Mouse (Mus musculus) MEL (cell line): Measurements from ENCODE around the gene Grin2d. TPM values are rescaled to one million over a fixed set of nuclear protein-coding genes. Genes with fewer than 3 reads are reported as not detected.

Experiments used
- DNase-seq: peaks from one replicate; pipeline ENCODE4 v3.0.0; 2011; ENCODE audit warnings: low read depth, low spot score
- H3K27ac ChIP-seq: 2 replicates; pipeline ENCODE4 v1.5.1; 2012; ENCODE audit warnings: low read depth, mild to moderate bottlenecking, control low read depth, low read length, moderate library complexity; ENCODE audit not compliant: control insufficient read depth
- H3K27me3 ChIP-seq, 2 experiments: fragments of 150-350 bp in 1 of 2; sonication (generic) in 1 of 2; 2 replicates each; pipeline ENCODE4 v1.6.1; 2012; ENCODE audit warnings: low read length in 2 of 2, mild to moderate bottlenecking in 2 of 2, improper control_type of control experiment in 1 of 2, moderate library complexity in 1 of 2; ENCODE audit not compliant: insufficient read depth in 2 of 2, control insufficient read depth in 1 of 2
- H3K36me3 ChIP-seq, 2 experiments: 2 replicates each; pipeline ENCODE4 v1.6.1; 2012 to 2014; ENCODE audit warnings: low read length in 2 of 2, improper control_type of control experiment in 1 of 2, inconsistent platforms in 1 of 2, mild to moderate bottlenecking in 1 of 2; ENCODE audit not compliant: insufficient read depth in 2 of 2, control insufficient read depth in 1 of 2
- H3K4me1 ChIP-seq, 2 experiments: fragments of 150-350 bp in 1 of 2; sonication (generic) in 1 of 2; 2 replicates each; pipeline ENCODE4 v1.6.1; 2012; ENCODE audit warnings: low read length in 2 of 2, improper control_type of control experiment in 1 of 2, mild to moderate bottlenecking in 1 of 2; ENCODE audit not compliant: insufficient read depth in 2 of 2, control insufficient read depth in 1 of 2
- H3K4me3 ChIP-seq, 2 experiments: fragments of 150-350 bp in 1 of 2; sonication (generic) in 1 of 2; 2 replicates each; pipeline ENCODE4 v1.5.1; 2012; ENCODE audit warnings: low read depth in 2 of 2, low read length in 2 of 2, mild to moderate bottlenecking in 2 of 2, moderate library complexity in 2 of 2, control low read depth in 1 of 2, improper control_type of control experiment in 1 of 2; ENCODE audit not compliant: control insufficient read depth in 1 of 2, insufficient read depth in 1 of 2
- H3K79me2 ChIP-seq: 2 replicates; pipeline ENCODE4 v1.6.1; 2012; ENCODE audit warnings: mild to moderate bottlenecking, low read length, moderate library complexity; ENCODE audit not compliant: control insufficient read depth, poor library complexity, insufficient read depth
- H3K9ac ChIP-seq: 2 replicates; pipeline ENCODE4 v1.6.1; 2012; ENCODE audit warnings: low read depth, mild to moderate bottlenecking, control low read depth, low read length, moderate library complexity; ENCODE audit not compliant: control insufficient read depth, poor library complexity, severe bottlenecking
- H3K9me3 ChIP-seq: fragments of 150-350 bp; sonication (generic); replicated peaks from 2 replicates; pipeline ENCODE4 v1.6.1; 2012; ENCODE audit warnings: mild to moderate bottlenecking, low read length, improper control_type of control experiment, moderate library complexity; ENCODE audit not compliant: insufficient read depth
- BHLHE40 ChIP-seq: IDR thresholded peaks from 2 replicates; pipeline ENCODE4 v1.6.1; 2012; ENCODE audit warnings: low read depth, mild to moderate bottlenecking, inconsistent platforms, low read length, improper control_type of control experiment, borderline replicate concordance
- CTCF ChIP-seq, 3 experiments: IDR thresholded peaks in 2 of 3; conservative IDR thresholded peaks in 1 of 3; 2 replicates each; pipeline ENCODE4 v1.5.1; 2011 to 2012; ENCODE audit warnings: low read length in 3 of 3, low read depth in 2 of 3, mild to moderate bottlenecking in 2 of 3, improper control_type of control experiment in 1 of 3, inconsistent platforms in 1 of 3, mixed read lengths in 1 of 3, moderate library complexity in 1 of 3; ENCODE audit not compliant: control insufficient read depth in 1 of 3, insufficient read depth in 1 of 3, poor library complexity in 1 of 3, severe bottlenecking in 1 of 3
- E2F4 ChIP-seq: IDR thresholded peaks from 2 replicates; pipeline ENCODE4 v1.6.1; 2011; ENCODE audit warnings: low read depth, low read length, improper control_type of control experiment, borderline replicate concordance
- GATA1 ChIP-seq: IDR thresholded peaks from 2 replicates; pipeline ENCODE4 v1.6.1; 2011; ENCODE audit warnings: low read depth, low read length, improper control_type of control experiment
- JUND ChIP-seq: IDR thresholded peaks from 2 replicates; pipeline ENCODE4 v1.6.1; 2011; ENCODE audit warnings: low read depth, mild to moderate bottlenecking, improper control_type of control experiment, low read length
- KAT2A ChIP-seq: conservative IDR thresholded peaks from 2 replicates; pipeline ENCODE4 v1.6.1; 2012; ENCODE audit warnings: low read depth, low read length, improper control_type of control experiment, inconsistent platforms
- MAFK ChIP-seq: IDR thresholded peaks from 2 replicates; pipeline ENCODE4 v1.6.1; 2011; ENCODE audit warnings: low read depth, mild to moderate bottlenecking, low read length, improper control_type of control experiment, borderline replicate concordance
- MAX ChIP-seq: IDR thresholded peaks from 2 replicates; pipeline ENCODE4 v1.6.1; 2011; ENCODE audit warnings: low read length, improper control_type of control experiment
- MAZ ChIP-seq: IDR thresholded peaks from 2 replicates; pipeline ENCODE4 v1.6.1; 2012; ENCODE audit warnings: low read depth, mild to moderate bottlenecking, inconsistent platforms, low read length, improper control_type of control experiment
- NRF1 ChIP-seq: IDR thresholded peaks from 2 replicates; pipeline ENCODE4 v1.6.1; 2014; ENCODE audit warnings: low read depth, mild to moderate bottlenecking, inconsistent platforms, low read length, improper control_type of control experiment, moderate library complexity; ENCODE audit not compliant: poor library complexity, insufficient read depth, severe bottlenecking
- POLR2AphosphoS2 ChIP-seq: IDR thresholded peaks from 2 replicates; pipeline ENCODE4 v1.6.1; 2011; ENCODE audit warnings: low read length, improper control_type of control experiment
- POLR2AphosphoS5 ChIP-seq: IDR thresholded peaks from 2 replicates; pipeline ENCODE4 v1.6.1; 2012; ENCODE audit warnings: low read depth, borderline replicate concordance, mild to moderate bottlenecking, inconsistent platforms, low read length, moderate library complexity, mixed read lengths
- RAD21 ChIP-seq: IDR thresholded peaks from 2 replicates; pipeline ENCODE4 v1.6.1; 2011; ENCODE audit warnings: mild to moderate bottlenecking, low read depth, low read length, improper control_type of control experiment
- TBP ChIP-seq: IDR thresholded peaks from 2 replicates; pipeline ENCODE4 v1.8.0; 2011; ENCODE audit warnings: low read depth, low read length, improper control_type of control experiment
- TCF12 ChIP-seq: IDR thresholded peaks from 2 replicates; pipeline ENCODE4 v1.6.1; 2014; ENCODE audit warnings: low read depth, mild to moderate bottlenecking, inconsistent platforms, low read length, improper control_type of control experiment, moderate library complexity
- ZMIZ1 ChIP-seq: IDR thresholded peaks from 2 replicates; pipeline ENCODE4 v1.6.1; 2012; ENCODE audit warnings: low read depth, mild to moderate bottlenecking, inconsistent platforms, low read length, improper control_type of control experiment, moderate library complexity
- polyA plus RNA-seq, 2 experiments: library from polyadenylated mRNA; stranded (reverse) in 1 of 2; unstranded in 1 of 2; fragments of >175 nt in 1 of 2; fragments of >200 nt in 1 of 2; gene quantifications; 2 replicates each; pipeline versions ENCODE4 v1.2.1 to v1.2.4; 2012; ENCODE audit warnings: low replicate concordance in 2 of 2, low read depth in 1 of 2; ENCODE audit not compliant: insufficient read length in 2 of 2, insufficient read depth in 1 of 2, missing spikeins in 1 of 2
- total RNA-seq: library from RNA; depleted of rRNA; stranded (reverse); fragments of 300-350 nt; gene quantifications from 2 replicates; pipeline ENCODE4 v1.2.3, GENCODE M21; 2012

Grin2d gene
- total and polyA plus RNA-seq, 3 experiments: 0.19 to 0.57 TPM; not detected in 1

GRCm38 (mm10) chr7:45813787-45814779 lies 64.1 kb downstream of the Grin2d start, which contains the start of gene Cyth2 (continued):
- peak; percentile 73 for TF ChIP-seq NRF1
- TF ChIP-seq POLR2AphosphoS2: peak; percentile 80; the same call in 1 of the 2 replicates
- TF ChIP-seq JUND: no peak
- TF ChIP-seq ZMIZ1: peak; percentile 60; the same call in 1 of the 2 replicates
- TF ChIP-seq TBP: peak; percentile 68; the same call in 1 of the 2 replicates
- TF ChIP-seq KAT2A: peak; percentile 56; the same call in 1 of the 2 replicates
- no peak for TF ChIP-seq RAD21
- TF ChIP-seq TCF12: peak; percentile 32; the same call in 1 of the 2 replicates
- TF ChIP-seq CTCF (IDR thresholded peaks at IDR 0.05 in 2 of 3, conservative IDR thresholded peaks at IDR 0.05 in 1 of 3; ENCODE audit: control insufficient read depth in 1 of 3, insufficient read depth in 1 of 3, low read depth in 2 of 3, low read length in 3 of 3, poor library complexity in 1 of 3, severe bottlenecking in 1 of 3): no peak
- TF ChIP-seq BHLHE40: no peak
- no peak for TF ChIP-seq POLR2AphosphoS5
- peak; percentile 22; the same call in 1 of the 2 replicates for TF ChIP-seq GATA1
- peak; percentile 49; the same call in 1 of the 2 replicates for TF ChIP-seq MAZ
- TF ChIP-seq MAX: 0 out of 2 replicates have a peak, but pooled peaks have one; percentile 5

- H3K9me3 ChIP-seq: no peaks in the 10 kb centered on the region
- H3K27ac ChIP-seq: no peak overlapping the region
- peaks cover 11 to 22% of the 10 kb centered on the region in 2 experiments for H3K4me1 ChIP-seq
- peaks cover 8 to 13% of the 10 kb centered on the region in 2 experiments for H3K36me3 ChIP-seq
- TF ChIP-seq E2F4 (no peak), BHLHE40 (no peak), TCF12 (no peak), MAFK (no peak)
- TF ChIP-seq, all 39 proteins: peak for 0
- Histone ChIP-seq H3K79me2 (peaks cover 12% of the 10 kb centered on the region), H3K27me3 (no peaks in the 10 kb centered on the region), H3K4me3 (no peak overlapping the region), H3K9ac (peak overlapping the region; percentile 99)
- DNase-seq: no peak
Observed at GRCm38 (mm10) chr7:45812921-45813320, 65.3 kb downstream of the Grin2d start.
